Comparison of ENCODE assay signal across 11 mouse cellular contexts in the genomic region with DNA sequence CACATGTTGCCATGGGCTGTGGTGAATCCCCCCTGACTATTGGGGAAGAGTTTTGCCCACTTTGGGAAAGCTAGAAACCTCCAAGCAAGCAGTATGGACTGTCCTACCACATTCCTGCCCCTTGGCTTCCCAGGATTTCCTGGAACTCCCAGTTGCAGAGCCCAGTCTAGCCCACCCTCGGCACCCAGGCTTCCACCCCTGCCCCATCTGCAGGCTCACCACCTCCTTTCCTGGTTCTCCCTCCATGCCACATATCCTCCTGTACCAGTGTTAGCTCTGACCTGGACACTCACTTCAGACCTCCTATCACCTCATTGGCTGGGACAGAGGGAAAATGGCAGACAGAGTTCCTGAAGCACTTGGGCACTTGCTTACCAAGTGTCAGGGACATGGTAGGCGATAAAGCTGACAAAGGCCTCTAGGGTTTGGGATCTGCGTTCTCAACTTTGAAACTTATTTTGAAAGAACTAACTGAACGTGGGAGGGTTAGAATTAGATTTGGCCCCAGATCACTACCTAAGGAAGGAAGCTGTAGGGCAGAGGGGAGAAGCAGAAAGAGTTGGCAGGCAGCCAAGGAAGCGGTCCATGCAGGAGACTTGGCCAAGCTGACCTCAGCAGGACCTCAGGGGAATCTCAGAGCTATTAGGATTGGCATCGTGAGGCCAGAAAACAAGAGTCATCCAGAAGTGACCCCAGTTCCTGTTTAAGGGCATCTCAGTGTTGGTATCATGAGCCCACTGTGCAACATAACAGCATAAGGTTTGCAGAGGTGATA. TPM values are rescaled to one million over a fixed set of nuclear protein-coding genes. Genes with fewer than 3 reads are reported as not detected.
DNase-seq lines count a peak whose midpoint lies in the region; ATAC-seq and TF ChIP-seq lines count a peak whose summit lies in the region.
"Had no signal": no experiment of that assay in that cellular context is flagged by ENCODE, and none has a peak within 500 bp of the region (broad histone marks: within the 10 kb centered on the region; RNA-seq: fewer than 3 reads in every experiment).

No protein-coding gene starts in this region.

- H3K9me3 ChIP-seq in lung, embryonic 14.5 days (ENCODE audit: low read depth, low read length) = no peaks in the 10 kb centered on the region
- H3K9me3 ChIP-seq: embryonic facial prominence, embryonic 12.5 days; liver, embryonic 15.5 days had no signal

- no peaks in the 10 kb centered on the region for H3K27me3 ChIP-seq in lung, embryonic 14.5 days (ENCODE audit: insufficient read depth, low read length)
- H3K27me3 ChIP-seq: embryonic facial prominence, embryonic 12.5 days; liver, embryonic 15.5 days had no signal

- 44% methylated on average over 6 of the region's 6 CpGs for WGBS in lung, embryonic 14.5 days

- peak; percentile 63 for DNase-seq in lung, embryonic 14.5 days
- no peak for DNase-seq in lung, adult 18-20 months
- DNase-seq in adrenal gland, postnatal 36 days = peak; percentile 60 to 81
- DNase-seq in kidney, postnatal 10 days = peak; percentile 82
- no peak for DNase-seq in right cerebral cortex, postnatal 36 days (ENCODE audit: low spot score in 2 of 2)
- no peak for DNase-seq in left cerebral cortex, postnatal 36 days (ENCODE audit: low spot score in 2 of 2)

- peaks cover 14% of the 10 kb centered on the region; the same call in 1 of the 2 replicates for H3K4me1 ChIP-seq in lung, embryonic 14.5 days (ENCODE audit: insufficient read depth)

- H3K4me2 ChIP-seq in lung, embryonic 14.5 days = no peak overlapping the region
- H3K4me2 ChIP-seq: embryonic facial prominence, embryonic 12.5 days; liver, embryonic 15.5 days had no signal

- intact Hi-C loops in left cerebral cortex, postnatal 36 days (cut with DNase I) = loop anchor here (10.0 kb wide), 1 partner anchor 176 kb away; no protein-coding TSS in a partner anchor

- ATAC-seq in lung, embryonic 14.5 days (ENCODE audit: insufficient read depth) = no peak
- peak; percentile 29; the same call in 1 of the 2 replicates for ATAC-seq in granulocyte monocyte progenitor cell, adult 5-6 weeks (replicated peaks; ENCODE audit: poor library complexity, severe bottlenecking)
- no peak for ATAC-seq in monocyte, adult 5-6 weeks (replicated peaks; ENCODE audit: insufficient number of reproducible peaks, low FRiP score, low TSS enrichment, poor library complexity, severe bottlenecking)

- no peaks in the 10 kb centered on the region for H3K36me3 ChIP-seq in lung, embryonic 14.5 days (ENCODE audit: insufficient read depth)
- H3K36me3 ChIP-seq: embryonic facial prominence, embryonic 12.5 days; liver, embryonic 15.5 days had no signal

- H3K27ac ChIP-seq in lung, embryonic 14.5 days (ENCODE audit: low read depth) = 0 out of 2 replicates have a peak overlapping the region, but pooled peaks have one; percentile 18
- H3K27ac ChIP-seq: embryonic facial prominence, embryonic 12.5 days; liver, embryonic 15.5 days had no signal

- H3K4me3 ChIP-seq in lung, embryonic 14.5 days (ENCODE audit: low read depth, low read length) = no peak overlapping the region
- H3K4me3 ChIP-seq: embryonic facial prominence, embryonic 12.5 days; liver, embryonic 15.5 days had no signal

- no peak overlapping the region for H3K9ac ChIP-seq in lung, embryonic 14.5 days
- H3K9ac ChIP-seq: embryonic facial prominence, embryonic 12.5 days; liver, embryonic 15.5 days had no signal

- TF ChIP-seq CTCF in lung, embryonic 14.5 days (IDR thresholded peaks at IDR 0.05; ENCODE audit: low read depth) = no peak

RNA-seq across cellular contexts. Expression of a gene that starts 5.7 kb away (rescaled TPM):
- 0.14 and 0.16 TPM in 2 replicates for polyA plus RNA-seq in lung, embryonic 14.5 days (2014; fragmentation: Nextera tagmentation; extraction: Ambion mirVana)
- total RNA-seq in adrenal gland, postnatal 36 days (2021) = 1 to 10 TPM; 3.3 to 3.9 TPM
- 0.28 TPM in 1 of 2 replicates, not detected in the other for total RNA-seq in granulocyte monocyte progenitor cell, adult 5-6 weeks (2014; fragmentation: Nextera tagmentation)
- not detected in 2 replicates for total RNA-seq in granulocyte monocyte progenitor cell, adult 5-6 weeks (2017)
- total RNA-seq in left cerebral cortex, postnatal 36 days (2021) = 100 to 1,000 TPM; 182 to 198 TPM
- 8.6 to 15.5 TPM (median 9.7 TPM) in 3 replicates for total RNA-seq in monocyte, adult 5-6 weeks (2017)
- total RNA-seq: hematopoietic stem cell, adult 5-6 weeks had no signal
- polyA plus RNA-seq: liver, embryonic 15.5 days had no signal

RNA-seq across cellular contexts. Expression of a gene that starts 6.0 kb away (rescaled TPM):
- 3.4 and 5.3 TPM in 2 replicates for polyA plus RNA-seq in lung, embryonic 14.5 days (2014; fragmentation: Nextera tagmentation; extraction: Ambion mirVana)
- total RNA-seq in adrenal gland, postnatal 36 days (2021) = 1 to 10 TPM; 6.9 to 8.1 TPM
- total RNA-seq in granulocyte monocyte progenitor cell, adult 5-6 weeks (2014; fragmentation: Nextera tagmentation) = 7.4 TPM in 1 of 2 replicates, not detected in the other
- total RNA-seq in granulocyte monocyte progenitor cell, adult 5-6 weeks (2017) = 0.56 and 3.5 TPM in 2 replicates
- 1 to 10 TPM; 6.4 TPM for total RNA-seq in left cerebral cortex, postnatal 36 days (2021)
- 0.53 to 1.3 TPM in 2 of 3 replicates, not detected in the other for total RNA-seq in monocyte, adult 5-6 weeks (2017)

RNA-seq across cellular contexts. Expression of a gene that starts 29.5 kb away (rescaled TPM):
- polyA plus RNA-seq in lung, embryonic 14.5 days (2014; fragmentation: Nextera tagmentation; extraction: Ambion mirVana) = 13.1 and 13.5 TPM in 2 replicates
- 10 to 100 TPM in 1 of 2 experiments, 1 to 10 TPM in 1; 9.8 to 15.6 TPM for total RNA-seq in adrenal gland, postnatal 36 days (2021)
- 5.1 and 5.7 TPM in 2 replicates for total RNA-seq in granulocyte monocyte progenitor cell, adult 5-6 weeks (2014; fragmentation: Nextera tagmentation)
- total RNA-seq in granulocyte monocyte progenitor cell, adult 5-6 weeks (2017) = 1.6 and 4.4 TPM in 2 replicates
- 10 to 100 TPM; 11.7 to 11.8 TPM for total RNA-seq in left cerebral cortex, postnatal 36 days (2021)
- 1.4 to 4.4 TPM (median 2.5 TPM) in 3 replicates for total RNA-seq in monocyte, adult 5-6 weeks (2017)

Comparison
In these comparisons a context has a peak if more than half of its experiments do, and no peak if none do; other contexts are left out.
1. DNase-seq: peak in lung, embryonic 14.5 days (single experiment), adrenal gland, postnatal 36 days (2 of 2) and kidney, postnatal 10 days (single experiment); none in lung, adult 18-20 months (0 of 2), right cerebral cortex, postnatal 36 days (0 of 2) and left cerebral cortex, postnatal 36 days (0 of 2).
2. RNA of a gene that starts 5.7 kb away (total RNA-seq): 182 to 198 TPM in left cerebral cortex, postnatal 36 days; 8.6 to 15.5 TPM in monocyte, adult 5-6 weeks, 3.3 to 3.9 TPM in adrenal gland, postnatal 36 days and 0.28 TPM in granulocyte monocyte progenitor cell, adult 5-6 weeks; every median in the first group is over 10 times any median in the second.